Mouse (Mus musculus) thymus, adult 2 months (tissue): ENCODE measurements around the gene Gm10282. TPM values are rescaled to one million over a fixed set of nuclear protein-coding genes. Genes with fewer than 3 reads are reported as not detected.

Source experiments
- DNase-seq: peaks from one replicate; pipeline ENCODE4 v3.0.0; 2021
- H3K27ac ChIP-seq: fragments of 200-500 bp; 2 replicates; pipeline ENCODE4 v1.5.1; 2012; ENCODE audit warnings: low read length, control low read depth; ENCODE audit not compliant: control insufficient read depth, insufficient read depth
- H3K27me3 ChIP-seq: fragments of 200-500 bp; 2 replicates; pipeline ENCODE4 v1.6.1; 2012; ENCODE audit warnings: mild to moderate bottlenecking, low read length, moderate library complexity, mixed read lengths; ENCODE audit not compliant: control insufficient read depth, insufficient read depth
- H3K36me3 ChIP-seq: fragments of 200-500 bp; 2 replicates; pipeline ENCODE4 v1.6.1; 2012; ENCODE audit warnings: mild to moderate bottlenecking, low read length, moderate library complexity; ENCODE audit not compliant: control insufficient read depth, insufficient read depth
- H3K4me1 ChIP-seq: fragments of 200-500 bp; replicated peaks from 2 replicates; pipeline ENCODE4 v1.6.1; 2012; ENCODE audit warnings: low read length; ENCODE audit not compliant: control insufficient read depth, insufficient read depth
- H3K4me3 ChIP-seq: fragments of 200-500 bp; 2 replicates; pipeline ENCODE4 v1.5.1; 2012; ENCODE audit warnings: mild to moderate bottlenecking, low read length, control low read depth, moderate library complexity; ENCODE audit not compliant: control insufficient read depth, insufficient read depth
- CTCF ChIP-seq: fragments of 200-500 bp; IDR thresholded peaks from 2 replicates; pipeline ENCODE4 v1.5.1; 2012; ENCODE audit warnings: mild to moderate bottlenecking, control low read depth, low read length, moderate library complexity, borderline replicate concordance; ENCODE audit not compliant: control insufficient read depth, poor library complexity, insufficient read depth; ENCODE audit errors: extremely low read depth
- POLR2A ChIP-seq: fragments of 200-500 bp; IDR thresholded peaks from 2 replicates; pipeline ENCODE4 v1.6.1; 2012; ENCODE audit warnings: mild to moderate bottlenecking, low read length, control low read depth, moderate library complexity; ENCODE audit not compliant: control insufficient read depth, poor library complexity, insufficient read depth; ENCODE audit errors: extremely low read depth
- WGBS: fragments of 180-500 bp; shearing (Covaris S2); methylation state at CpG from one replicate; pipeline ENCODE4 v1.1.7; 2018; 5-methylcytosine and 5-hydroxymethylcytosine counted together
- polyA plus RNA-seq: library from polyadenylated mRNA; depleted of rRNA; stranded (reverse); fragments of >200 nt; gene quantifications from 2 replicates; pipeline ENCODE4 v1.2.3, GENCODE M21; 2012

The Gm10282 gene
- polyA plus RNA-seq, 1 experiment, result 13.6 TPM

- no peak overlapping the region for H3K27ac ChIP-seq
- no peaks in the 10 kb centered on the region for H3K27me3 ChIP-seq
- peaks cover 22% of the 10 kb centered on the region for H3K36me3 ChIP-seq
- no peak for TF ChIP-seq CTCF
- no peak for TF ChIP-seq POLR2A
- no peak for DNase-seq
- WGBS, result 95% methylated on average over 2 of the region's 2 CpGs
- H3K4me3 ChIP-seq, result no peak overlapping the region
- peaks cover 5% of the 10 kb centered on the region for H3K4me1 ChIP-seq
Measured at GRCm38 (mm10) chr8:72336273-72336672, 31.2 kb upstream of the Gm10282 start.

DNA sequence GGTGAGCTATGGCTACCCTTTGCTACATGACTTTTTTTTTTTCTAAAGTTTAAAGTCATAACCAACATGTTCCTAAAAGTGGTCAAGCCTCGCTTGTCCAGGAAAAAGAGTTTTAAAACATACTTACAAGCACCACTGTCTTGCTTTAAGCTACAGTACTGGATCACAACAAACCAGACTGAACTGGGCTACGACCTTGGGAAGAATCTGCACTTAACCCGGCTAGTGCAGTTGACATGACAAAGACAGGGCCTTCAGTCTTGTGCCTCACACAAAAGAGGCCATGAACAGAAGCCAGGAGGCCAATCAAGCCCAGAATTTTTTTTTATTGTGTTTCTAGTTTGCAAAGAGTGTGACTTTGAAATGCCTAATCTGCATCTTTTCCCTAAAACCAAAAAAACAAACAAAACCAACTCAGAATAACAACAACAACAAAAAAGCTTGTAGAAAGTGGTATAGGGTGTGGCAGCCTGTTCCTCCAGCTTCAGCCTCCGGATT lies 29.1 kb upstream of the Gm10282 start:
- H3K27me3 ChIP-seq, result no peaks in the 10 kb centered on the region
- no peak for DNase-seq
- 94% methylated on average over 4 of the region's 4 CpGs for WGBS
- no peak overlapping the region for H3K27ac ChIP-seq
- TF ChIP-seq POLR2A (no peak), CTCF (no peak)
- H3K4me3 ChIP-seq, result no peak overlapping the region
- 0 out of 2 replicates have a peak, but pooled peaks cover 7% of the 10 kb centered on the region for H3K36me3 ChIP-seq
- H3K4me1 ChIP-seq, result peaks cover 15% of the 10 kb centered on the region

- Histone ChIP-seq H3K4me1 (peaks cover 15% of the 10 kb centered on the region), H3K27ac (no peak overlapping the region), H3K4me3 (no peak overlapping the region), H3K36me3 (0 out of 2 replicates have a peak, but pooled peaks cover 2% of the 10 kb centered on the region), H3K27me3 (no peaks in the 10 kb centered on the region)
- TF ChIP-seq POLR2A (no peak), CTCF (no peak)
- no peak for DNase-seq
- 87% methylated on average over 3 of the region's 3 CpGs for WGBS
Measured at GRCm38 (mm10) chr8:72333429-72334143, 28.5 kb upstream of the Gm10282 start.

DNA sequence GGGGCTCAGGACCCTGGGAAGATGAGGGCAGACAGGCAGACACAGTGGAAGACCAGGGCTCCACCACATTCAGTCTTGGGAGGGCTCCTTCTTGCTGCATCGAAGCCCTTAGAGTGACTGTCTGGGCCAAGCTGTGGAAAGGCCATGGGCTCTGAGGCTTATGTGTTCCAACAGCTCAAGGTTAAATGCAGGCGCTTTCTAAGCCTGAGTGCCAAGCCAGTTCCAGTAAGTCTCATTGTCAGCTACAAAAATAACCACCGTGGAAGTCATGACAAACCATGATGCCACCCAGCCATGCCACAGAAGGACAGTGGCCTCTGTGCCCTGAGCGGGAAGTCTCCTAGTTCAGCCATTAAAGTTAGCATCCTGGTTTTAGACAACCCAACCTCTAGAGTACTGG lies 26.6 kb upstream of the Gm10282 start:
- no peaks in the 10 kb centered on the region for H3K36me3 ChIP-seq
- H3K27ac ChIP-seq, result no peak overlapping the region
- no peak for DNase-seq
- peaks cover 15% of the 10 kb centered on the region for H3K4me1 ChIP-seq
- TF ChIP-seq POLR2A (no peak), CTCF (no peak)
- WGBS, result 92% methylated on average over 4 of the region's 4 CpGs
- H3K4me3 ChIP-seq, result no peak overlapping the region
- no peaks in the 10 kb centered on the region for H3K27me3 ChIP-seq

GRCm38 (mm10) chr8:72330806-72331516 lies 25.9 kb upstream of the Gm10282 start:
- TF ChIP-seq CTCF (no peak), POLR2A (no peak)
- DNase-seq, result no peak
- 47% methylated on average over 6 of the region's 6 CpGs for WGBS
- no peak overlapping the region for H3K27ac ChIP-seq
- no peaks in the 10 kb centered on the region for H3K36me3 ChIP-seq
- peaks cover 15% of the 10 kb centered on the region for H3K4me1 ChIP-seq
- H3K27me3 ChIP-seq, result no peaks in the 10 kb centered on the region
- no peak overlapping the region for H3K4me3 ChIP-seq

DNA sequence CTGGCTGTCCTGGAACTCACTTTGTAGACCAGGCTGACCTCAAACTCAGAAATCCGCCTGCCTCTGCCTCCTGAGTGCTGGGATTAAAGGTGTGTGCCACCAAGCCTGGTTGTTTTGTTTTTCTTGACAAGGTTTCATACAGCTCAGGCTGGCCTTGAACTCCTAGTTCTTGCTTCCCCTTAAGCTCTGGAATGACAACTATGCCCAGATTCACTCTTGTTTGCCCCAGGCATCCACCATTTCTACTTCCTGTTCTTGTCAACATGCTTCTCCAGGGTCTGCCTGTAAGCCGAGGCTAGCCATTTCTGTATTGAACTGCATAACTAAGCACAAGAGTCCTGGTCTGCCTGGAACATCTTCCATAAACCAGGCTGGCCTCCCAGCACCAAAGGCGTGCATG lies 24.1 kb upstream of the Gm10282 start:
- no peak for TF ChIP-seq CTCF
- TF ChIP-seq POLR2A, result no peak
- Histone ChIP-seq H3K36me3 (no peaks in the 10 kb centered on the region), H3K27ac (no peak overlapping the region), H3K4me3 (no peak overlapping the region), H3K4me1 (peaks cover 20% of the 10 kb centered on the region), H3K27me3 (no peaks in the 10 kb centered on the region)
- 94% methylated on average over 3 of the region's 3 CpGs for WGBS
- DNase-seq, result no peak
